Mouse (Mus musculus) forebrain, embryonic 15.5 days (tissue): ENCODE measurements around the gene Csmd2. TPM values are rescaled to one million over a fixed set of nuclear protein-coding genes. Genes with fewer than 3 reads are reported as not detected.

Experiments used
- ATAC-seq: fragments of 200-750 bp; cut with Nextera tagmentation; replicated peaks from 2 replicates; pipeline ENCODE4 v1.8.0; 2017; ENCODE audit warnings: mild to moderate bottlenecking, moderate TSS enrichment, moderate library complexity
- H3K27ac ChIP-seq: fragments of 300-500 bp; sonication (generic); replicated peaks from 2 replicates; pipeline ENCODE4 v1.5.1; 2015; ENCODE audit warnings: mild to moderate bottlenecking, inconsistent platforms
- H3K27me3 ChIP-seq: fragments of 300-500 bp; sonication (generic); 2 replicates; pipeline ENCODE4 v1.6.1; 2015; ENCODE audit warnings: inconsistent platforms
- H3K36me3 ChIP-seq: fragments of 300-500 bp; sonication (generic); 2 replicates; pipeline ENCODE4 v1.6.1; 2015; ENCODE audit warnings: mild to moderate bottlenecking, inconsistent platforms
- H3K4me1 ChIP-seq: fragments of 300-500 bp; sonication (generic); 2 replicates; pipeline ENCODE4 v1.6.1; 2015; ENCODE audit warnings: inconsistent platforms
- H3K4me2 ChIP-seq: fragments of 300-500 bp; sonication (generic); replicated peaks from 2 replicates; pipeline ENCODE4 v1.6.1; 2015; ENCODE audit warnings: mild to moderate bottlenecking, inconsistent platforms
- H3K4me3 ChIP-seq: fragments of 300-500 bp; sonication (generic); 2 replicates; pipeline ENCODE4 v1.5.1; 2015; ENCODE audit warnings: mild to moderate bottlenecking, inconsistent platforms
- H3K9ac ChIP-seq: fragments of 300-500 bp; sonication (generic); replicated peaks from 2 replicates; pipeline ENCODE4 v1.6.1; 2015; ENCODE audit warnings: mild to moderate bottlenecking, inconsistent platforms
- H3K9me3 ChIP-seq: fragments of 300-500 bp; sonication (generic); 2 replicates; pipeline ENCODE4 v1.6.1; 2016; ENCODE audit warnings: inconsistent platforms
- WGBS: fragments of 180-500 bp; shearing (Covaris S2); methylation state at CpG from one replicate; pipeline ENCODE4 v1.1.7; 2015; ENCODE audit warnings: mixed read lengths; 5-methylcytosine and 5-hydroxymethylcytosine counted together
- polyA plus RNA-seq: library from polyadenylated mRNA; unstranded; fragments of >200 nt; fragmentation: Nextera tagmentation; extraction: Ambion mirVana; gene quantifications from 2 replicates; pipeline ENCODE4 v1.2.1, GENCODE M21; 2015

Csmd2 gene
- polyA plus RNA-seq, 1 experiment from 2014 or later: 9.0 TPM

DNA sequence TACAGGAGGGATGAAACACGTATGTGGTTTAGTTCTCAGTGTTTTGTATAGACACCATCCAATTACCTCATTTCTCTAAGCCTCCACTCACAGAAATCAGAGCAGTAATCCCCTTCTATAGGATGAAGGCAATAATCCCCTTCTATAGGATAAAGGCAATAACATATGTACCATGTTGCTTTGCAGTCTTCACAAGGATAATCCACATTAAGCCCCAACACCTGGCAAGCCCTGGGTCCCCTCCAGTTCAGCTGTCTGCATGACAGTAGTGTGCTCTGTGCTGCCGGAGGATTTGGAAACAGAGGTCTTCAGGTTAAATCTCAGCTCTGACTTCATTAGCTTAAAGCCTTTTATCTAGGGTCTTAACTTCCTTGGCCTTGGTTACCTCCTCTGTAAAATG lies 391.3 kb downstream of the Csmd2 start:
- 40% methylated on average over 2 of the region's 2 CpGs for WGBS
- 0 out of 2 replicates have a peak, but pooled peaks cover 2% of the 10 kb centered on the region for H3K4me1 ChIP-seq
- H3K36me3 ChIP-seq: peaks cover 11% of the 10 kb centered on the region; the same call in 1 of the 2 replicates
- H3K9me3 ChIP-seq: no peaks in the 10 kb centered on the region
- H3K9ac ChIP-seq: no peak overlapping the region
- no peak overlapping the region for H3K27ac ChIP-seq
- no peaks in the 10 kb centered on the region for H3K27me3 ChIP-seq
- no peak overlapping the region for H3K4me2 ChIP-seq
- ATAC-seq: no peak
- no peak overlapping the region for H3K4me3 ChIP-seq

DNA sequence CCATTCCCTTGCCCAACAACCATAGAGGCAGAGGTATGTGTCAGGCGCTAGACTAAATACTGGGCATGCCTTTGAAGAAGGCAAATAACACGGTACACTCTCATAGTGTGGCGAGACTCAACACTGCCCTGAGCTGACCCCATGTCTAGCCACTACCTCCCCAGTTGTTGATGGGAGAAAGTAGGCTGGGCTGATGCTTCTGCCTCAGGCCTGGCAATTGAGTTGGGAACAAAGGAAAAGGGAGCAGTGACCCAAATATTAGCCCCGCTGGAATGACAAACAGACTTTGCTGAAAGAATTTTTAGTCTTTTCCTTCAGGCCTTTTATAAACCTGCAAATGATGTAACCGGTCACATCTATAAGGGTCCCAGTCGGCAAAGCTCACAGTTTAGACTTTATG lies 393.7 kb downstream of the Csmd2 start:
- no peaks in the 10 kb centered on the region for H3K27me3 ChIP-seq
- no peak overlapping the region for H3K27ac ChIP-seq
- no peak overlapping the region for H3K9ac ChIP-seq
- H3K4me2 ChIP-seq: no peak overlapping the region
- H3K36me3 ChIP-seq: peaks cover 13% of the 10 kb centered on the region; the same call in 1 of the 2 replicates
- whole genome bisulfite sequencing: 85% methylated on average over 6 of the region's 6 CpGs
- H3K9me3 ChIP-seq: no peaks in the 10 kb centered on the region
- no peak for ATAC-seq
- no peaks in the 10 kb centered on the region for H3K4me1 ChIP-seq
- no peak overlapping the region for H3K4me3 ChIP-seq

DNA sequence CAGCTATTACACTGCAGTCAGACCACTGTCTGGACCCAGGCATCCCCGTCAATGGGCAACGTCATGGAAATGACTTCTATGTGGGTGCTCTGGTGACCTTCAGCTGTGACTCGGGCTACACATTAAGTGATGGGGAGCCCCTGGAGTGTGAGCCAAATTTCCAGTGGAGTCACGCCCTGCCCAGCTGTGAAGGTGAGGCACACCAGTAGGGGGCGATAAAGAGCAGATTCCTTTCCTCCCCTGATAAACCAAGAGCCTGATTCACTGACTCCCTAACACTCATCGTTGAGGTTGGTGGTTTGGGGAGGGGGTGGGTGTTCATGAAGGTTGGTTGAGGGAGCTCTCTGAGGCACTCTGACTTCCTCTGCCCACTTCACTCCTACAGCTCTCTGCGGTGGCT lies 396.1 kb downstream of the Csmd2 start:
- peaks cover 13% of the 10 kb centered on the region; the same call in 1 of the 2 replicates for H3K36me3 ChIP-seq
- WGBS: 93% methylated on average over 7 of the region's 7 CpGs
- no peak overlapping the region for H3K9ac ChIP-seq
- H3K9me3 ChIP-seq: no peaks in the 10 kb centered on the region
- H3K27me3 ChIP-seq: no peaks in the 10 kb centered on the region
- H3K27ac ChIP-seq: no peak overlapping the region
- H3K4me1 ChIP-seq: no peaks in the 10 kb centered on the region
- no peak for ATAC-seq
- H3K4me2 ChIP-seq: no peak overlapping the region
- no peak overlapping the region for H3K4me3 ChIP-seq

DNA sequence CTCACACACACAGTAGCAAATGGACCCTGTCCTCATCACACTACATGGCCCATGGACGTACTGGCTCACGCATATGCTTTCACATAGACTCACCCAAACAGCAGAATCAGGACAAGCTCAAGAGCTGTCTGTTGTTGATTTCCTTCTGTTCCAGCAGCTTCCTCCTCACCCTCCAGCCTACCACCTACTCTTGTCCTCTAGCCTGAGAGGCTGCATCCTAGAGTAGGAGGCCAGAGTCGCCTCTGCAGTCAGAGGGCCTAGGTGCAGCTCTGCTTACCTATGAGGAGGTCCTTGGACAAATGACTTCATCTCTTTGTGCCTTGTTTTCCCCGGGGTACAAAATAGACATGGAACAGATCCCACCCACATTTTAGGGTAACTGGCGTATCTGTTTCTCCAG lies 403.8 kb downstream of the Csmd2 start:
- H3K9me3 ChIP-seq: no peaks in the 10 kb centered on the region
- no peak for ATAC-seq
- H3K27me3 ChIP-seq: no peaks in the 10 kb centered on the region
- no peak overlapping the region for H3K27ac ChIP-seq
- peaks cover 2% of the 10 kb centered on the region; the same call in 1 of the 2 replicates for H3K36me3 ChIP-seq
- WGBS: 96% methylated on average over 5 of the region's 5 CpGs
- no peak overlapping the region for H3K4me3 ChIP-seq
- no peak overlapping the region for H3K9ac ChIP-seq
- H3K4me1 ChIP-seq: no peaks in the 10 kb centered on the region
- no peak overlapping the region for H3K4me2 ChIP-seq

DNA sequence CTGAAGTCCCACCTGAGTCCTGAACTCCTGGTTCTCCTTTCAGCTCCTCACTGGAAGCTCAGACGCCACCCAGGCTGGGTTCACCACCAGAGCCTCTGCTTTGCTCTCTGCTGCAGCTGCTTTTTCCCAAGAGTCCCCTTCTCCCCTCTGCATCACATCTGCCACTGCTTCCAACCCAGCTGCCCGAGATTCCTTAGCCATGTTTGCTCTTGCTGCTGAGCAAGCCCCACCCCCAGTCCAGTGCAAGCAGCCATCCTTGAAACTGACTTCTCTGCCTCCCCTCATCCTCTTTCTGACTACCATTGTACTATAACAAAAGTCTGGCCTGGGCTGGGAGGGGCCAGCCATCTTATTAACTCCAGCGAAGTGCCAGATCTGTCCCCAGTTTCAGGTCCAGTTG lies 404.6 kb downstream of the Csmd2 start:
- no peak for ATAC-seq

DNA sequence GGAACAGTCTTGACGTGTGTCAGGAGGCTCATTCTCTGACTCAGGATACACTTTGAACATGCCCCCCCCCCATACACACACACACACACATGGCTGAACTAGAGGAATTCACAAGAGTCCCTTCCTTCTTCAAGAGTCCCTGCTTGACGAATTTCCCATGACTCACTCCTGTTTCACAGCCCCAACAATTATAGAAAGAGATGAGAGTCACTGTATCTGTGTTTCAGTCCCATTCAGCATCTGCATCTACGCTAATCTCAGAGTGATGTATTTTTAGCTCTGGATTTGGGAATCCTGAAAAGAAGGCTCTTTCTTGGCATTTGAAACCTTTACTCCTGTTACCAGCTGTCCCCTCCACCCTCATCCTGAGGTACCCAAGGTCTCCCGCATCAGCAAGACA lies 406.2 kb downstream of the Csmd2 start:
- Histone ChIP-seq H3K36me3 (peaks cover 2% of the 10 kb centered on the region; the same call in 1 of the 2 replicates), H3K27ac (no peak overlapping the region), H3K4me1 (peaks cover 15% of the 10 kb centered on the region), H3K9ac (no peak overlapping the region), H3K27me3 (no peaks in the 10 kb centered on the region), H3K4me3 (no peak overlapping the region), H3K4me2 (no peak overlapping the region), H3K9me3 (no peaks in the 10 kb centered on the region)
- 88% methylated on average over 4 of the region's 4 CpGs for WGBS
- no peak for ATAC-seq

More for the DNA sequence above, 404.6 kb downstream of the Csmd2 start:
- Histone ChIP-seq H3K4me1 (peaks cover 4% of the 10 kb centered on the region; the same call in 1 of the 2 replicates), H3K27me3 (no peaks in the 10 kb centered on the region), H3K27ac (no peak overlapping the region), H3K36me3 (peaks cover 2% of the 10 kb centered on the region; the same call in 1 of the 2 replicates), H3K4me2 (no peak overlapping the region), H3K4me3 (no peak overlapping the region), H3K9me3 (no peaks in the 10 kb centered on the region), H3K9ac (no peak overlapping the region)
- WGBS: 21% methylated on average over 3 of the region's 3 CpGs

DNA sequence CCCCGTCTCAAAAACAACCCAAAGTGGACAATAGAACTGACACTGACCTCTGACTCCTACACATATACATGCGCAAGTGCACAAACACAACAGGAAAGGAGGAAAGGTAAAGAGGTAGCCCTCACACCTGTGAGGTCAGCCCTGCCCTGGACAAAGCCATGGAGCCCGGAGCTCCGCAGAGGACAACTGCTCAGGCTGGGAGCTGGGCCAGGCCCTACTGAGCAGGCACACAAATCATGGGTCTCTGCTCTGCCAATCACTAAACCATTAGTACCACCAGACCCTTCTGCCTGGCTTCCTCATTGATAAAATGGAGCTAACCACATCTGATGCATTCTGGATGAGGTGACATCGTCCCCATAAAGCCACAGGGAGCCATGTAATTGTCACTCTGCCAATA lies 409.0 kb downstream of the Csmd2 start:
- Histone ChIP-seq H3K27me3 (no peaks in the 10 kb centered on the region), H3K4me2 (no peak overlapping the region), H3K36me3 (peaks cover 5% of the 10 kb centered on the region; the same call in 1 of the 2 replicates), H3K27ac (no peak overlapping the region), H3K9ac (no peak overlapping the region), H3K4me1 (peaks cover 22% of the 10 kb centered on the region), H3K9me3 (no peaks in the 10 kb centered on the region), H3K4me3 (no peak overlapping the region)
- no peak for ATAC-seq
- WGBS: 89% methylated on average over 5 of the region's 5 CpGs

DNA sequence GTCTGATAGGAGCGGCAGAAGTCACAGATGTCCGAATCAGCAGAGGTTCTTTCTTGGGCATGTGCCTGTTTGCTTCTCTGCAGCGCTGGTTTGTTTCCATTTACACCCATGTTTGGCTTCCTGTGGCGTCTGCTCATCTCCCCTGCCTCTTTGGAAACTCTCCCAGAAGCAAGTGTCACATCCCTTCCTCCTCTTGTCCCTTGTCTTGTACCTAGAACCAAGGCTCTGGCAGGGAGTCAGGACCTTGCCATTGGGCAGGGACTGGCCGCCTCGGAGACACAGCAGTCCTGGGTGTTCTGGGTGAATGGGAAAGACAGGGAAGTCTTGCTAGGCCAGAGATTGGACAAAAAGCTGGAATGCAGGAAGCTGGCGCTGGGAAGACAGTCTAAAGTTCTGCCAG lies 410.1 kb downstream of the Csmd2 start:
- Histone ChIP-seq H3K27ac (no peak overlapping the region), H3K27me3 (no peaks in the 10 kb centered on the region), H3K9me3 (no peaks in the 10 kb centered on the region), H3K4me2 (no peak overlapping the region), H3K4me3 (no peak overlapping the region), H3K4me1 (peaks cover 22% of the 10 kb centered on the region), H3K9ac (no peak overlapping the region), H3K36me3 (peaks cover 5% of the 10 kb centered on the region; the same call in 1 of the 2 replicates)
- 78% methylated on average over 7 of the region's 7 CpGs for WGBS
- ATAC-seq: no peak

DNA sequence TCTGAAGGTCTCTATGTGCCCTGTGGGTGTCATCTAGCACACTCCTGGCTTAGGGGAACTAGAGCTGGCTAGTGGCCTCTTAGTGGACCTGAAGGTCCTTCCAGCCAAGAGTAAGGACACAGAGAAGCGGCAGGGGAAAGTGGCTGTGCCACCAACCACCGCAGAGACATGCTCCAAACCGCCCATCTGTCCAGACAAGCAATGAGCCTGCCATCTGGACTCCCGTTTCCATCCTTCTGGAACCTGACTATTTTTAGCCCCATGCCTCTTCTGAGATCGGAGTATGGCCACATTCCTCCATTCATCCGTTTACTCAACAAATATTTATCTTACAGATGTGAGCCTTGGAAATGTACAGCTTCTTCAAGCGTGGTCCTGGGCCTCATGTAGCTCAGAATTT lies 411.3 kb downstream of the Csmd2 start:
- Histone ChIP-seq H3K4me1 (peaks cover 22% of the 10 kb centered on the region), H3K4me2 (no peak overlapping the region), H3K9me3 (no peaks in the 10 kb centered on the region), H3K4me3 (no peak overlapping the region), H3K36me3 (peaks cover 5% of the 10 kb centered on the region; the same call in 1 of the 2 replicates), H3K27me3 (no peaks in the 10 kb centered on the region), H3K27ac (no peak overlapping the region), H3K9ac (no peak overlapping the region)
- no peak for ATAC-seq
- 64% methylated on average over 7 of the region's 7 CpGs for WGBS

DNA sequence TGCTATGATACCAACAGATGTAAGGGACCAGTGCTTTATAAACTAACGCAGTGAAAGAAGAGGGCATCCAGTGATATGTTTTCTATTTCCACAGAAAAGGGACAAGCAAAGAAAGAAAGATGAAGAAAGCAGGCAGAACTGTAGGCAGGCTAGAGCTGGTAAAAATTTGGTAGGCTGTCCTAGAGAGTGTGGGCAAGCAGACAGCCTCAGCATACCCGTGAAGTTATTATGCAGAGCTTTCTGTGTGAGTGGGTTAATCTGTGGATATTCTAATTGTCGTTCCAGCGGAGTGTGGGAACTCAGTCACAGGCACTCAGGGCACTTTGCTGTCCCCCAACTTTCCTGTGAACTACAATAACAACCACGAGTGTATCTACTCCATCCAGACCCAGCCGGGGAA lies 412.4 kb downstream of the Csmd2 start:
- H3K4me3 ChIP-seq: no peak overlapping the region
- H3K4me1 ChIP-seq: peaks cover 28% of the 10 kb centered on the region
- no peaks in the 10 kb centered on the region for H3K9me3 ChIP-seq
- no peak overlapping the region for H3K4me2 ChIP-seq
- H3K27me3 ChIP-seq: no peaks in the 10 kb centered on the region
- H3K36me3 ChIP-seq: peaks cover 2% of the 10 kb centered on the region; the same call in 1 of the 2 replicates
- H3K9ac ChIP-seq: no peak overlapping the region
- no peak for ATAC-seq
- 64% methylated on average over 6 of the region's 6 CpGs for WGBS
- no peak overlapping the region for H3K27ac ChIP-seq

DNA sequence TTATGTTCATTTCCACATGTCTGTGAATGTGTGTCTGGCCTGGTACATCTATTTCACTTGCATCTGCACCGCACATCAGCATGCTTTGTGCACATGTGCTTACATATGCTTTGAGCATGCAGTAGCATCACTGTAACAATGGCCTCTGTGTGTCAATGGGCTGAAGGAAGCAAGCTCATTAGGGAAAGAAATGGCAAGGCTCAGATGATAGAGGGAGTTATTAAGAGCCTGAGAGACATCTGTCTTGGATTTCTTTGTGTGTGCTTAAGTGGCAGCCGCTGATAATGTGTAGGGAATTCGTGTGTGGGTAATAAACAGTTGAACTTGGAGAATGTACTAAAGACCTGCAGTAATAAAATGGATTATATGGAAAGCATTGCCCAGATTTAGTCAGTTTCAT lies 413.9 kb downstream of the Csmd2 start:
- Histone ChIP-seq H3K9me3 (no peaks in the 10 kb centered on the region), H3K4me2 (no peak overlapping the region), H3K36me3 (peaks cover 2% of the 10 kb centered on the region; the same call in 1 of the 2 replicates), H3K27me3 (no peaks in the 10 kb centered on the region), H3K4me3 (no peak overlapping the region), H3K9ac (no peak overlapping the region), H3K27ac (no peak overlapping the region), H3K4me1 (peaks cover 29% of the 10 kb centered on the region)
- WGBS: 46% methylated on average over 3 of the region's 3 CpGs
- no peak for ATAC-seq

DNA sequence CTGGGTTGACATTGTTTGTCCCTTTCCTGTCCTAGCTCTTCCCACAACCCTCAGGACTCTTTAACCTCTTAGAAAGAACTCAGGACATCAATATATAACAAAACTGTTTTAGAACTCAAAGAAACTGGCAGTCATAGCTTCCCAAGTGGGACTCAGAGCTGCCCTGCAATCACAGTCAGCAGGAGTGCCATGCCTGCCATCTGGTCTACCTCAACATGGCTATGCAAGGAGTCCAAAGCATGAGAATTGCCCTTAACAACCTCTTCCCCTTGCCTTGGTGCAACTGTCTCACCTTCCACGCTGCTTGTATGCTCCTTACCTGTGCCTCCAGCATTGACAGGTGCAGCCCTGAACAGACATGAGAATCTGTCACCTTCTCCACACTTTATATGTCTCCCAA lies 415.0 kb downstream of the Csmd2 start:
- no peak overlapping the region for H3K4me2 ChIP-seq
- no peaks in the 10 kb centered on the region for H3K9me3 ChIP-seq
- H3K4me1 ChIP-seq: peaks cover 28% of the 10 kb centered on the region
- peaks cover 2% of the 10 kb centered on the region; the same call in 1 of the 2 replicates for H3K36me3 ChIP-seq
- 83% methylated on average over 1 of the region's 1 CpGs for WGBS
- H3K27ac ChIP-seq: no peak overlapping the region
- H3K9ac ChIP-seq: no peak overlapping the region
- no peak for ATAC-seq
- H3K4me3 ChIP-seq: no peak overlapping the region
- H3K27me3 ChIP-seq: no peaks in the 10 kb centered on the region

DNA sequence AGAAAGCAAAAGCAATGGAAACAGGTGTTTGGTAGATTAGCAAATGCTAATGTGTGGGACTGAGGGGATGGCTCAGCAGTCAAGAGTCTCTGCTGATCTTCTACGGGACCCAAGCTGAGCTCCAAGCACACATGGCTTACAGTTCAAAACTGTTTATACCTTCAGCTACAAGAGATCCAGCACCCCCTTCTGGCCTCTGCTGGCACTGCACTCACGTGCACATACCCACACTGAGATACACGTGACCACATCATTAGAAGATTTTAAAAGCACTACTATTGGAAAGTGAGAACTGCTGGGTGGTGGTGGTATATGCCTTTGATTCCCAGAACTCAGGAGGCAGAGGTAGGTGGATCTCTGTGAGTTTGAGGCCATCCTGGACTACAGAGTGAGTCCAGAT lies 417.9 kb downstream of the Csmd2 start:
- no peaks in the 10 kb centered on the region for H3K9me3 ChIP-seq
- no peak for ATAC-seq
- H3K27ac ChIP-seq: no peak overlapping the region
- 91% methylated on average over 3 of the region's 3 CpGs for WGBS
- H3K36me3 ChIP-seq: peaks cover 1% of the 10 kb centered on the region; the same call in 1 of the 2 replicates
- no peaks in the 10 kb centered on the region for H3K27me3 ChIP-seq
- H3K4me1 ChIP-seq: peaks cover 12% of the 10 kb centered on the region
- H3K4me3 ChIP-seq: no peak overlapping the region
- no peak overlapping the region for H3K9ac ChIP-seq
- no peak overlapping the region for H3K4me2 ChIP-seq
